Comparison of ENCODE assay signal across 21 mouse cellular contexts in the genomic region with DNA sequence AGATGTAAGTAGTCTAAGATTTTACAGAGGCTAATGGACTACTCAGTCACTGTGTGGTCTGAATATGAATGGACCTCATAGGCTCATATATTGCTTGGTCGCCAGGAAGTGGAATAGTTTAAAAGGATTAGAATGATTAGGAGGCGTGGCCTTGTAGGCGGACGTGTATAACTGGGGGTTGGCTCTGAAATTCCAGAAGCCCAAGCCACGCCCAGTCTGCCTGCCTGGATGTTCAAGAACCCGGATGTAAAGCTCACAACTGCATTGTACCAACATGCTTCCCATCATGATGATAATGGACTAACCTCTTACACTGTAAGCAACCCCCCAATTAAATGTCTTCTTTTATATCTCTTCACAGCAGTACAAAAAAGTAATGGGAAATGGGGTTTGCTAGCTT.
"Had no signal": no experiment of that assay in that cellular context is flagged by ENCODE, and none has a peak within 500 bp of the region (broad histone marks: within the 10 kb centered on the region; RNA-seq: fewer than 3 reads in every experiment).

No protein-coding gene starts in this region.

- H3K9ac ChIP-seq: liver, embryonic 15.5 days; liver, postnatal 0 days; lung, embryonic 15.5 days; neural tube, embryonic 13.5 days; neural tube, embryonic 15.5 days; stomach, embryonic 15.5 days had no signal

- H3K4me3 ChIP-seq: liver, embryonic 15.5 days; lung, embryonic 15.5 days; midbrain, embryonic 10.5 days; myocyte; neural tube, embryonic 13.5 days; neural tube, embryonic 15.5 days; stomach, embryonic 15.5 days had no signal

- H3K27me3 ChIP-seq: liver, embryonic 15.5 days; lung, embryonic 15.5 days; neural tube, embryonic 13.5 days; neural tube, embryonic 15.5 days; stomach, embryonic 15.5 days had no signal

- H3K9me3 ChIP-seq: liver, embryonic 15.5 days; lung, embryonic 15.5 days; midbrain, embryonic 10.5 days; neural tube, embryonic 13.5 days; neural tube, embryonic 15.5 days; stomach, embryonic 15.5 days had no signal

- H3K27ac ChIP-seq: liver, embryonic 15.5 days; lung, embryonic 15.5 days; midbrain, embryonic 10.5 days; neural tube, embryonic 13.5 days; neural tube, embryonic 15.5 days; stomach, embryonic 15.5 days had no signal

- H3K4me2 ChIP-seq: liver, embryonic 15.5 days; lung, embryonic 15.5 days; neural tube, embryonic 13.5 days; neural tube, embryonic 15.5 days; stomach, embryonic 15.5 days had no signal

- H3K4me1 ChIP-seq: liver, embryonic 15.5 days; lung, embryonic 15.5 days; midbrain, embryonic 10.5 days; neural tube, embryonic 13.5 days; neural tube, embryonic 15.5 days; stomach, embryonic 15.5 days had no signal

- ATAC-seq: liver, postnatal 0 days; midbrain, embryonic 16.5 days had no signal

- DNase-seq: liver, postnatal 0 days; lung, adult 2 months; lung, postnatal 10 days; lung, postnatal 4 days; midbrain, embryonic 14.5 days; retina, postnatal 1 day; right cerebral cortex, adult 18-20 months; right cerebral cortex, postnatal 25 days; right cerebral cortex, postnatal 4 days; spleen, adult 18-20 months; thymus, adult 18-20 months; thymus, postnatal 14 days; thymus, postnatal 36 days had no signal
